Mouse (Mus musculus) lung, embryonic 14.5 days (tissue): ENCODE measurements at regions not wholly inside any gene's neighbourhood (a gene's known extent, or its start where the extent isn't known, plus 50 kb on each side); places are given as distances from the start of the nearest gene placed in this dataset.

Experiments used
- ATAC-seq: fragments of 200-750 bp; cut with Nextera tagmentation; 2 replicates; pipeline ENCODE4 v1.8.0; 2017; ENCODE audit warnings: mild to moderate bottlenecking, moderate TSS enrichment, moderate library complexity; ENCODE audit not compliant: insufficient read depth
- DNase-seq: peaks from one replicate; pipeline ENCODE4 v3.0.0-alpha.2; 2015
- H3K27ac ChIP-seq: fragments of 300-500 bp; sonication (generic); 2 replicates; pipeline ENCODE4 v1.5.1; 2014; ENCODE audit warnings: low read depth, mild to moderate bottlenecking, moderate library complexity
- H3K27me3 ChIP-seq: fragments of 300-500 bp; sonication (generic); 2 replicates; pipeline ENCODE4 v1.6.1; 2014; ENCODE audit warnings: low read length, control low read depth; ENCODE audit not compliant: insufficient read depth
- H3K36me3 ChIP-seq: fragments of 300-500 bp; sonication (generic); 2 replicates; pipeline ENCODE4 v1.6.1; 2014; ENCODE audit warnings: control low read depth; ENCODE audit not compliant: insufficient read depth
- H3K4me1 ChIP-seq: fragments of 300-500 bp; sonication (generic); 2 replicates; pipeline ENCODE4 v1.6.1; 2014; ENCODE audit warnings: antibody characterized with exemption, control low read depth; ENCODE audit not compliant: insufficient read depth
- H3K4me2 ChIP-seq: fragments of 300-500 bp; sonication (generic); 2 replicates; pipeline ENCODE4 v1.6.1; 2014; ENCODE audit warnings: mild to moderate bottlenecking
- H3K4me3 ChIP-seq: fragments of 300-500 bp; sonication (generic); 2 replicates; pipeline ENCODE4 v1.5.1; 2014; ENCODE audit warnings: low read depth, low read length
- H3K9ac ChIP-seq: fragments of 300-500 bp; sonication (generic); 2 replicates; pipeline ENCODE4 v1.6.1; 2014
- H3K9me3 ChIP-seq: fragments of 300-500 bp; sonication (generic); 2 replicates; pipeline ENCODE4 v1.6.1; 2016; ENCODE audit warnings: low read depth, low read length, control low read depth
- CTCF ChIP-seq: IDR thresholded peaks from 2 replicates; pipeline ENCODE4 v1.5.1; 2016; ENCODE audit warnings: antibody characterized with exemption, low read depth
- WGBS: fragments of 180-500 bp; shearing (Covaris S2); extraction: QIAGEN DNeasy Blood & Tissue Kit; methylation state at CpG from one replicate; pipeline ENCODE4 v1.1.7; 2014; 5-methylcytosine and 5-hydroxymethylcytosine counted together

DNA sequence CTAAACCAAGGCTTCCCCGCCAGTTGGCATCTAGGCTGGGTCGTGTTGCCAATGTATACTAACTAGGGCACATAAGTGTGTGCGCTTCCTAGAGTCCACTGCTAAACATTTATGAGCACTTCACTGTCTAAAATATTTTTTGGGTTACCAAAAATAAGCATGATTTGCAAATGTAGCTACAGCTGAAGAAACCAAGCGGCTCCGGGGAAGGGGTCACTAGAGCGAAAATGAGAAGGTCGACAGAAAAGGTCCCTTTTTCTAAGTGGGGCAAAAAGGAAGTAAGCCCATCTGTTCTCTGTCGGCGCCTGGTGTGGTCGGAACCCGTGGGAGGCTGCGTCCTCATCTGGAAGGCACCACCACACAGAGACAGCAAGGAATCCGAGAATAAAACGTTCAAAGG, 67.8 kb upstream of the Cdyl2 start:
- H3K4me1 ChIP-seq, result no peaks in the 10 kb centered on the region
- WGBS, result 84% methylated on average over 14 of the region's 14 CpGs
- DNase-seq (no peak), ATAC-seq (no peak)
- H3K9me3 ChIP-seq, result peaks cover 4% of the 10 kb centered on the region; the same call in 1 of the 2 replicates
- H3K27ac ChIP-seq, result no peak overlapping the region
- H3K36me3 ChIP-seq, result no peaks in the 10 kb centered on the region
- H3K4me3 ChIP-seq, result no peak overlapping the region
- no peak overlapping the region for H3K4me2 ChIP-seq
- H3K27me3 ChIP-seq, result no peaks in the 10 kb centered on the region
- no peak for TF ChIP-seq CTCF
- no peak overlapping the region for H3K9ac ChIP-seq

GRCm38 (mm10) chr8:116798981-116799380, 66.2 kb upstream of the Cdyl2 start:
- Histone ChIP-seq H3K9me3 (peaks cover 4% of the 10 kb centered on the region; the same call in 1 of the 2 replicates), H3K27ac (no peak overlapping the region), H3K4me2 (no peak overlapping the region), H3K27me3 (no peaks in the 10 kb centered on the region), H3K36me3 (no peaks in the 10 kb centered on the region), H3K4me1 (no peaks in the 10 kb centered on the region), H3K9ac (no peak overlapping the region), H3K4me3 (no peak overlapping the region)
- WGBS, result 88% methylated on average over 4 of the region's 4 CpGs
- ATAC-seq (no peak), DNase-seq (no peak)
- 0 out of 2 replicates have a peak, but pooled peaks have one; percentile 20 for TF ChIP-seq CTCF

GRCm38 (mm10) chr8:116795713-116796112, 62.9 kb upstream of the Cdyl2 start:
- Histone ChIP-seq H3K9ac (no peak overlapping the region), H3K9me3 (no peaks in the 10 kb centered on the region), H3K27ac (no peak overlapping the region), H3K27me3 (no peaks in the 10 kb centered on the region), H3K4me3 (no peak overlapping the region), H3K4me2 (no peak overlapping the region), H3K4me1 (no peaks in the 10 kb centered on the region), H3K36me3 (no peaks in the 10 kb centered on the region)
- TF ChIP-seq CTCF, result no peak
- no peak for ATAC-seq
- WGBS, result 89% methylated on average over 6 of the region's 6 CpGs
- DNase-seq, result no peak

DNA sequence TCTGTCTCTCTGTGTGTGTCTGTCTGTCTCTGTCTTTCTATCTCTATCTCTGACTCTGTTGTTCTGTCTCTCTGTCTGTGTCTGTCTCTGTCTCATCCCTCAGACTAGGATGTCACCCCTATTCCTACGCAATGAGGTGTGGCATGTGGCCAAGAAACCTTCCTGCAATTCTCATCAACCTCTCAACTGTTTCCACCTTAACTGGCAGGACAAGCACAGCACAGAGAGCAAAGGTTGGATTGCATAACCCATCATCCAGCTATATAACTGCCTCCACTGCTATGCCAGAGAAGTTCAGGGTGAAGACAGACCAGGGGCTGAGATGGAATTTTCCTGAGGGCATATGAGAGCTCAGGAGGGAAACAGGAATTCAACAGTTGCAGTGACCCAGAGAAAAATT, 60.3 kb upstream of the Cdyl2 start:
- DNase-seq, result no peak

GRCm38 (mm10) chr8:116790294-116790693, 57.5 kb upstream of the Cdyl2 start:
- H3K4me2 ChIP-seq, result no peak overlapping the region
- H3K4me3 ChIP-seq, result no peak overlapping the region
- no peaks in the 10 kb centered on the region for H3K9me3 ChIP-seq
- no peaks in the 10 kb centered on the region for H3K27me3 ChIP-seq
- ATAC-seq, result no peak
- DNase-seq, result no peak
- H3K9ac ChIP-seq, result no peak overlapping the region
- no peaks in the 10 kb centered on the region for H3K36me3 ChIP-seq
- WGBS, result 76% methylated on average over 16 of the region's 16 CpGs
- no peak overlapping the region for H3K27ac ChIP-seq
- no peaks in the 10 kb centered on the region for H3K4me1 ChIP-seq
- no peak for TF ChIP-seq CTCF

More for the DNA sequence above, 60.3 kb upstream of the Cdyl2 start:
- Histone ChIP-seq H3K4me1 (no peaks in the 10 kb centered on the region), H3K27me3 (no peaks in the 10 kb centered on the region), H3K9ac (no peak overlapping the region), H3K27ac (no peak overlapping the region), H3K4me2 (no peak overlapping the region), H3K4me3 (no peak overlapping the region), H3K9me3 (no peaks in the 10 kb centered on the region), H3K36me3 (no peaks in the 10 kb centered on the region)
- ATAC-seq, result no peak
- WGBS, result 63% methylated on average over 1 of the region's 1 CpGs
- TF ChIP-seq CTCF, result no peak
